Mouse (Mus musculus): Measurements from ENCODE around the gene Sipa1l2.

Gene Sipa1l2

DNA sequence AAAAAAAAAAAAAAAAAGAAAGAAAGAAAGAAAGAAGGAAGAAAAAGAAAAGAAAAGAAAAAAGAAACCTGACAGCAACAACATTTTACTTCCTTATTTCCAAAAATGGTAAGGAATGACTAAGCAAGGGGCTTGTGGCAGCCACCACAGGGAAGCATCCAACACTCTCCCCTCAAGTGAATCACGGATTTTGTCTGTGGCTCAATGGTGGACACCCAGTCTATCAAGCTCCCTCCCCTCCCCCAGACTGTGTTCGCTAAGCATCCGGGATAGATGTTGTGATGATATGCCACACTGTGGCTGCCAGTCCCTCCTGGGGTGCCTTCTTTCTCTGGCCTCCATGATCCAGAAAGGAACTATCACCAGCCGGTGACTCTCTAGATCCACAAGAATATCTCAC lies 6.5 kb upstream of the Sipa1l2 start:
- no peak for DNase-seq (ENCODE audit: low spot score)

GRCm38 (mm10) chr8:125574280-125574679 lies 4.7 kb upstream of the Sipa1l2 start:
- peak; percentile 72 for DNase-seq (ENCODE audit: low spot score)

- no peak for DNase-seq (ENCODE audit: low spot score)
These were observed 2.6 kb upstream of the Sipa1l2 start for GRCm38 (mm10) chr8:125572246-125572645.

DNA sequence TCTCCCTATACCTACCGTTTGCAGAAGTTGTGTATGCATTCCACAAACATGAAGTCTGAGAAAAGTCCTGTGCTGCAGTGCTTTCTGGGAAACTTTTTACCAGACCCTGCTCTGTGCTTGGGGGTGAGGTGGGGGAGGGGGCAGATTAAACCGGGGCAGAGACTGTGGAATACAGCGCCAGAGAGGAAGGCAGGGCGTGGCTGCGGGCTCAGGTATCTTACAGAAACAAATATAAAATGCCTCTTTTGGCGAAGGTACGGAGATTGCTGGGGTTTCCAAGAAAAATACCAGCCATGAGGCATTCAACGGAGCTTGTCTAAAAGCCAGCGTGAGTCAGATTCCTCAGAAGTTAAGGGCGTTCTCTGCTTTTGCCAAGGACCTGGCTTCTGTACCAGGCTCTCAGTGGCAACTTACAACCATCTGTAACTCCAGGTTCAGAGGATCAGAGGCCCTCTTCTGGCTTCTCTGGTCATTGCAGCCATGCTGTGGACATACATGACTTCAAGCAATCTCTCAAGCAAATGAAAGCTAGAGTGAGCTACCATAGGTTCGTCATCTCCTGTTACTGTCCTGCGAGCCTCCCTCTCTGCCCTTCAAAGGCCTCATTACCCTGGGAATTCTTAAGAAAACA lies 1.3 kb upstream of the Sipa1l2 start:
- no peak for DNase-seq (ENCODE audit: low spot score)

- no peak for DNase-seq (ENCODE audit: low spot score)
These were observed 781 bp upstream of the Sipa1l2 start for GRCm38 (mm10) chr8:125570389-125570788.

- peak; percentile 83 for DNase-seq (ENCODE audit: low spot score)
These were observed 616 bp downstream of the Sipa1l2 start for GRCm38 (mm10) chr8:125568851-125569532.

- peak; percentile 35 for DNase-seq (ENCODE audit: low spot score)
These were observed 1.2 kb downstream of the Sipa1l2 start for GRCm38 (mm10) chr8:125568421-125568850.

GRCm38 (mm10) chr8:125567569-125567968 lies 2.0 kb downstream of the Sipa1l2 start:
- DNase-seq (ENCODE audit: low spot score), result no peak

GRCm38 (mm10) chr8:125562878-125563277 lies 6.7 kb downstream of the Sipa1l2 start:
- DNase-seq (ENCODE audit: low spot score), result no peak

DNA sequence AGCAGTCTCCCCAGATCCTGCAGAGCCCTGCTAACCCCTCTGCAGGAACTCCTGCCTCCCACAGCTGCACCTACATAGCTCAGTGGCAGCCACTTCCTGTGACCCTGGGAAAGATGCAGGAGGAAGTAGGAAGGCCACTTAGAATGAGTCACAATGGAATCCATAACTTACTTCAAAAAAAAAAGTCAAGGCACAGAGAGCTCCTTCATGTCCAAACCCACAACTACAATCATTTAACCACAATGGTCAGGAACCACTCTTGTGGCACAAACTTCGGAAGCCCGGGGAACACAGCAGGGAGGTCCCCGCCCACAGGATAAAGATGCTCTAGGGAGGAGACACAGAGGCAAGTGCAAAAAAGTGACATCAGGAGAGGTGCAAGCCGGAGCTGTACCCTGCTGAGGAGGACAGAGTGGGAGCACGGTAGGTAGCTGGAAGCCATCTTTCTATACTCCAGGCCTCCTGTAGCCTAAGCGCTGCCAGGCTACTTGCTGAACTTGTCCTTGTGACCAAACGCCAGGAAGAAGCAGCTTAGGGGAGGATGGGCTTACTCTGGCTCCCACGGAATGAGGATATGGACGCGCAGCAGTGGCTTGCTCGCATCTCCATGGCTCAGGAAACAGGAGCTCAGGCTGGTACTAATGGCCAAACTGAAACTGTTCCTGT lies 8.7 kb downstream of the Sipa1l2 start:
- DNase-seq (ENCODE audit: low spot score), result no peak

DNA sequence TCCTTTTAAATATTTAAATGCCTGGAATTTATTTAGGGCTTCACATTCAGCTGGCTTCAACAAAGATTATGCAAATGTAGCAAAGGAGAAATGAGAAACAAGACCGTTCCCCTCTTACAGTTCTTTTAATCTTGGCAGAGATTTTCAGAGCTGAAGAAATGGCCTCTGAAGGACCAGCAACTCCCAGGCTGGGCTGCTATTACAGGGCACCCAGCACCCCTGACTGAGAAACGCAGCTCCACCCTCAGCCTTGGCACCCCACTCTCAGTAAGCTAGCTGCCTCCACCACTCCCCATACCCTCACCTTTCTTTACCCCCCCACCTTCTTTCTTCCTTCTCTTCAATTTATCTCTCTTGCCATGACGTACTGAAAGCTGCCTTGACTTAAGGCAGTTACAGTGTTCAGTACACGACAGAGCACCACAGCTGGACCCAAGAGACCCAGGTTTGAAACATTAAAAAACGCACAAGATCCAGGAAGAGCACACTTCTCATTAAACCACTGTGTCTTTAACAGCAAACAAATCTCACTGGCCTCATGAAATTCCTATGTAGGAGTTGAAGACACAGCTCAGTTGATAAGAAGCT lies 10.4 kb downstream of the Sipa1l2 start:
- no peak for DNase-seq (ENCODE audit: low spot score)

DNA sequence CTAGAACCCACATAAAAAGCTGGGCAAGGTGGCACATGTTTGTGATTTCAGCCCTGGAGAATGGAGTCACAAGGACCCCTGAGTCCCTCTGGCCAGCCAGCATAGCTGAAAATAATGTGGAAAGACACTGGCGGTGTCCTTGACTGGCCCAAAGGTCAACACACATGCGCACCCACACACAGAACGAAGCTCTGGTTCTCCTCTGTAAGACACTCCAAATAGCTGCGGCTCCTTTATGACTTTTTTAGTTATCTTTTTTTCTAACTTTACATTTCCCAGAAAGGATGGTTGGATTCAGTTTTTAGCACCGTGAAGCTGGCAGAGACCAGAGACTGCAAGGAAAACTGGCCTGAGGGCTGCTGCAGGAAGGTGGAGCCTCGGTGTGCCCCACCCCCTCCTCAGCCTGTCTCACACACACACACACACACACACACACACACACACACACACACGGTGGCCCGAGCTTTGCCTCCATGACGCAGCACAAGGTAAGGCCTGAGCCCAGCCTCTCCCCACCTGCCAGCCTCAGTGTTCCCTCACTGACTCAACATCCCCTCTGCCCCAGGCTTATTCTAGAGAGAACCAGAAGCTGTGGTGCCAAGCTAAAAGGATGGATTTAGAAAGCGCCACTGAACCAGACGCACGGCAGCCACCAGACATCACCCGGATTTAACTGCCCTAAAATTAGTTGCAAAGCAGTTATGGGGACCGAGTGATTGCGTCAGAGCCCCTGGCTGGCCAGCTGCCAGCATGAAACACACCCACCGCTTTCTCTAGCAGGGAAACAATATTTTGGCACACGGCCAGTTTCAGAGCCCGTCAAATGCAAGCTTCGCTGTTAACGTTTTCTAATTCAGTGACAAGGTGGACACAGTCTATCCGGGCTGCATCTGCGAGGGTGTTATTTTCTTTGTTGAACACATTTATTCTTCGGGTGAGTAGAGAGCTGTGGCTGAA lies 11.2 kb downstream of the Sipa1l2 start:
- DNase-seq (ENCODE audit: low spot score), result peak; percentile 89

DNA sequence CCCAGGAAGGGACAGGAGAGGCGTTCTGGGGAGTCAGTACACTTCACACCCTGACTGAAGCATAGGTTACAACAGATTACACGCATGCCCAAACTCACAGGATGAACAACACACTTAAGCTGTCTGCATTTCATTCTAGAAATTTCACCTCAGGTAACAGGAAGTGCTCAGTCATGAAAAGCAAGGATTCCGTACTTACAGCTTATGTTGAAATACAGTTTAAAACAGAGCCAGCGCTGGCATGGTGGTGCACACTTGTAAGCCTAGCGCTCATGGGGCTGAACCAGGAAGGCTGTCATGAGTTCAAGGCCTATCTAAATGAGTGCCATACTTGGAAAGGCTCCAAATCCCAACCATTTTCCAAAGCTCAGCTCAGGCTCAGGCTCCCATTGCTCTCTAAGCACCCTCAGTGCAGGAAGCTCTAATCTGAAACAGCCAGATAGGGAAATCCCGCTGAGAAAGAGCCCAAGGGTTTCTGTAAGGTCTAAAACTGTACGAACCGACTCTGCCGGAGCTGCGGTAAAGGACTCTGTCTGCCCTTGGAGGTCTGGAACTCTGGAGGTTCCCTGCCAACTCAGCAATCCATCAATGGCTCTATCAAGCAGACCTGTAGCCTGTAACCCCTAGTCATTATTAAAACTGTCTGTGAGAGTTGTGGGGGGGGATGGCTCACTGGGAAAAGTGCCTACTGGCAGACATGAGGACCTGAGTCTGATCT lies 12.1 kb downstream of the Sipa1l2 start:
- peak; percentile 51 for DNase-seq (ENCODE audit: low spot score)

DNA sequence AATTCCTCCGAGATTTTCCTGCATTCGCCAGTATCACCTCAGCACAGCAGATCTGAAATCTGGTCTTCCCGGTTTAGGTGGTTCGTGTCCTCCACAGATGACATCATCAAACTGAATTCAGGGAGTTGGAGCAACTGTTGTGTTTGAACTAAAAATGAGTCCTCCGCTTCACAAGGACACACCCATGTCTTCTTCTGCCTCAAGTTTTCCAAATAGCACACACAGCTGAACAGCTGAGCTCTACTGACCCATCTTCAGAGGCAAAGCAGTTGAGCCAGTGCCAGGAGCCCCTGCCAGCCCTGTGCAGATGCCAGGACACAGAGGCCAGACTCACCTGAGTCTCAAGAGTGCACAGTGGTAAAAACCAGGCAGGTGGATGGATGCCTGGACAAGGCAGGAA lies 12.9 kb downstream of the Sipa1l2 start:
- no peak for DNase-seq (ENCODE audit: low spot score)

DNA sequence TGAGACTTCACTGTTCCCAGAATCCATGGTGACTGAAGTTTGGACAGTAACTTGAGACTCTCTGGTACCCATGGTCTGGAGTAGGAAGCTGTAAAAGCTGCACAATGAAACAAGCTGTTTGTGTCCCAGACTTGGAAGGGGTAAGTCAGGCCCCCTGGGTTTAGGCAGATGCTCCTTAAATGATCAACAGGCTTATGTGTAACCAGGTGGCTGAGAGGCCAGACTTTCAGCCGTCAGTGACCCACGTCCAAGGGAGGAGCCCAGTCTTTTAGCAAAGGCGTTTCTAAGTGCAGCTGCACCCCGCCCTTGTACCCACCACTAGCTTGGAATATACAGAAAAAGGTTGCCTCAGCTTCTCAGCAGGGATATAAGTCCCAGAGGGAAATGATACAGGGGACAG lies 19.0 kb downstream of the Sipa1l2 start:
- no peak for DNase-seq (ENCODE audit: low spot score)

- DNase-seq (ENCODE audit: low spot score), result no peak
These were observed 22.3 kb downstream of the Sipa1l2 start for GRCm38 (mm10) chr8:125547296-125547695.

- DNase-seq (ENCODE audit: low spot score), result no peak
These were observed 23.7 kb downstream of the Sipa1l2 start for GRCm38 (mm10) chr8:125545866-125546265.

- DNase-seq (ENCODE audit: low spot score), result no peak
These were observed 26.6 kb downstream of the Sipa1l2 start for GRCm38 (mm10) chr8:125542893-125543613.

- no peak for DNase-seq (ENCODE audit: low spot score)
These were observed 30.3 kb downstream of the Sipa1l2 start for GRCm38 (mm10) chr8:125539056-125540013.
